Mouse (Mus musculus) spleen, adult 2 months (tissue): ENCODE results near the gene Gm20388.

Source experiments
- CTCF ChIP-seq: fragments of 200-500 bp; IDR thresholded peaks from 2 replicates; pipeline ENCODE4 v1.5.1; 2011; ENCODE audit warnings: mild to moderate bottlenecking, inconsistent platforms; ENCODE audit not compliant: insufficient read depth, insufficient read length, insufficient replicate concordance; ENCODE audit errors: extremely low read depth
- POLR2A ChIP-seq: fragments of 200-500 bp; IDR thresholded peaks from 2 replicates; pipeline ENCODE4 v1.6.1; 2011; ENCODE audit warnings: low read depth, low read length, inconsistent platforms

- TF ChIP-seq CTCF (no peak), POLR2A (no peak)
These were observed 3364.5 kb downstream of the Gm20388 start for GRCm38 (mm10) chr8:123275096-123275495.
